Mouse (Mus musculus) heart, adult 2 months (tissue): ENCODE measurements around the gene Glrb. TPM values are rescaled to one million over a fixed set of nuclear protein-coding genes. Genes with fewer than 3 reads are reported as not detected.

Experiments used
- DNase-seq, 2 experiments: peaks; one replicate each; pipeline ENCODE4 v3.0.0; 2021
- H3K27ac ChIP-seq: fragments of 200-600 bp; 2 replicates; pipeline ENCODE4 v1.8.1; 2022
- H3K27me3 ChIP-seq: fragments of 200-500 bp; 2 replicates; pipeline ENCODE4 v1.6.1; 2012; ENCODE audit warnings: mild to moderate bottlenecking, low read length, inconsistent platforms, mixed read lengths; ENCODE audit not compliant: control insufficient read depth, insufficient read depth
- H3K36me3 ChIP-seq: fragments of 200-500 bp; 2 replicates; pipeline ENCODE4 v1.6.1; 2012; ENCODE audit warnings: low read length, inconsistent platforms; ENCODE audit not compliant: control insufficient read depth, insufficient read depth
- H3K4me1 ChIP-seq: fragments of 200-500 bp; 2 replicates; pipeline ENCODE4 v1.6.1; 2011; ENCODE audit warnings: low read length; ENCODE audit not compliant: control insufficient read depth, insufficient read depth
- H3K4me3 ChIP-seq: fragments of 200-600 bp; 2 replicates; pipeline ENCODE4 v1.8.1; 2022
- H3K79me2 ChIP-seq: fragments of 200-500 bp; replicated peaks from 2 replicates; pipeline ENCODE4 v1.6.1; 2012; ENCODE audit warnings: mild to moderate bottlenecking, inconsistent platforms, low read length, moderate library complexity, mixed read lengths; ENCODE audit not compliant: control insufficient read depth, insufficient read depth
- H3K9ac ChIP-seq: fragments of 200-500 bp; 2 replicates; pipeline ENCODE4 v1.6.1; 2012; ENCODE audit warnings: low read depth, mild to moderate bottlenecking, control low read depth, inconsistent platforms, low read length, mixed read lengths
- CTCF ChIP-seq: fragments of 200-600 bp; IDR thresholded peaks from 2 replicates; pipeline ENCODE4 v1.8.1; 2022; ENCODE audit warnings: antibody characterized with exemption, mild to moderate bottlenecking, moderate library complexity
- EP300 ChIP-seq: fragments of 200-500 bp; IDR thresholded peaks from 2 replicates; pipeline ENCODE4 v1.6.1; 2011; ENCODE audit warnings: low read depth, low read length, control low read depth; ENCODE audit not compliant: insufficient read depth
- POLR2A ChIP-seq: fragments of 200-500 bp; IDR thresholded peaks from 2 replicates; pipeline ENCODE4 v1.6.1; 2011; ENCODE audit warnings: mild to moderate bottlenecking, low read depth, low read length, control low read depth; ENCODE audit not compliant: insufficient read depth
- WGBS: fragments of 180-500 bp; shearing (Covaris S2); methylation state at CpG from one replicate; pipeline ENCODE4 v1.1.7; 2018; 5-methylcytosine and 5-hydroxymethylcytosine counted together
- intact Hi-C: fragments of 180-260 bp; cut with DNase I; formaldehyde crosslinking; loops from one replicate; pipeline ENCODE4 v1.15.1; 2025
- polyA plus RNA-seq: library from polyadenylated mRNA; depleted of rRNA; stranded (reverse); fragments of >200 nt; gene quantifications from 2 replicates; pipeline ENCODE4 v1.2.3, GENCODE M21; 2012
- total RNA-seq, 2 experiments: library from RNA; stranded (reverse); gene quantifications; 2 replicates each; pipeline ENCODE4 v1.2.3; 2021

Gene Glrb
- total and polyA plus RNA-seq, 3 experiments = 0.06 to 0.52 (median 0.16) TPM

DNA sequence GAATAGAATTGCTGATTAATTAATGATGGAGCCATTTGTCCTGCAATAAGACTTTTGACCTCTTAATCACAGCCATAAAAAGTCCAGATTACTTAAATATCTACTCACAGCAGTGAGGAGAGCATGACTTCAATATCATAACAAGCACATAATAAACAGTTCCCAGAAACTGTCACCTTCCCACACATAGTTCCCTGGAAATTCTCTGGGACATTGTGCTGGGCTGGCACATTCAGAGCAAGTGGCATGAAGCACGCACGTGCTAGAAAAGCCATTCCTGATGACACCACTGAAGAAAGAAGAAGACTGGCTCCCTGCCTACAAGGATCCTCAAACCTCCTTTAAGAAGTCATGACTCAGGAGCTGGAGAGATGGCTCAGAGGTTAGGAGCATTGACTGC, 67.8 kb downstream of the Glrb start:
- Histone ChIP-seq H3K36me3 (no peaks in the 10 kb centered on the region), H3K27me3 (no peaks in the 10 kb centered on the region), H3K79me2 (no peaks in the 10 kb centered on the region), H3K9ac (no peak overlapping the region), H3K4me1 (no peaks in the 10 kb centered on the region), H3K4me3 (no peak overlapping the region), H3K27ac (no peak overlapping the region)
- intact Hi-C loops = no loop called here
- WGBS = 61% methylated on average over 2 of the region's 2 CpGs
- TF ChIP-seq EP300 = no peak
- no peak for TF ChIP-seq CTCF
- TF ChIP-seq POLR2A = no peak
- DNase-seq = no peak

DNA sequence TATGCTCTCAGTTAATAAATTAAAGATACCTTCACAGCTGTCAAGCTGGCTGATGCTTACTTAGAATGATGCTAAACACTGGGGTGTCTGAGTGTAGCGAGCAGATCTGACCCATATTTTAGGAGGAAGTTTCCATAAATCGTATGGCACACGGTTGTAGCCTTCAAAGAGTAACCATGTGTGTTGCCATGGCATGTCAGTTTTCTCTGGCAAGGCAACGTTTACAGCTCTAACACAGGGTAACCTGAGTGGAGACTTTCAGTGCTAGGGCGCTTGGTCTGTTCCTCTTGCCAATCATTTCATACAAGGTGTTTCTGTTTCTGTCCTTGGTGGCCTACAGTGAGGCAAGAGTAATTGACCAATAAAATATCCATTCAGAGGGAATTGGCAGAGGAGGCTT, 73.6 kb downstream of the Glrb start:
- Histone ChIP-seq H3K9ac (no peak overlapping the region), H3K4me3 (no peak overlapping the region), H3K4me1 (no peaks in the 10 kb centered on the region), H3K36me3 (no peaks in the 10 kb centered on the region), H3K27ac (no peak overlapping the region), H3K79me2 (no peaks in the 10 kb centered on the region), H3K27me3 (no peaks in the 10 kb centered on the region)
- intact Hi-C loops = no loop called here
- DNase-seq = no peak
- TF ChIP-seq CTCF (no peak), EP300 (no peak)
- 75% methylated on average over 5 of the region's 5 CpGs for WGBS

GRCm38 (mm10) chr3:80837583-80837982, 75.9 kb downstream of the Glrb start:
- H3K9ac ChIP-seq = no peak overlapping the region
- H3K36me3 ChIP-seq = no peaks in the 10 kb centered on the region
- no peak for TF ChIP-seq EP300
- no peak for TF ChIP-seq POLR2A
- TF ChIP-seq CTCF = no peak
- no peak overlapping the region for H3K4me3 ChIP-seq
- H3K79me2 ChIP-seq = no peaks in the 10 kb centered on the region
- no peak for DNase-seq
- H3K4me1 ChIP-seq = no peaks in the 10 kb centered on the region
- no peak overlapping the region for H3K27ac ChIP-seq
- intact Hi-C loops = no loop called here
- no peaks in the 10 kb centered on the region for H3K27me3 ChIP-seq
- WGBS = 58% methylated on average over 3 of the region's 3 CpGs

- WGBS = 72% methylated on average over 1 of the region's 1 CpGs
- Histone ChIP-seq H3K79me2 (no peaks in the 10 kb centered on the region), H3K27ac (no peak overlapping the region), H3K36me3 (no peaks in the 10 kb centered on the region), H3K4me3 (no peak overlapping the region), H3K27me3 (no peaks in the 10 kb centered on the region), H3K9ac (no peak overlapping the region), H3K4me1 (no peaks in the 10 kb centered on the region)
- no peak for TF ChIP-seq EP300
- TF ChIP-seq POLR2A = no peak
- no peak for TF ChIP-seq CTCF
- DNase-seq = no peak
- intact Hi-C loops = no loop called here
These were observed 89.5 kb downstream of the Glrb start for GRCm38 (mm10) chr3:80823975-80824374.

DNA sequence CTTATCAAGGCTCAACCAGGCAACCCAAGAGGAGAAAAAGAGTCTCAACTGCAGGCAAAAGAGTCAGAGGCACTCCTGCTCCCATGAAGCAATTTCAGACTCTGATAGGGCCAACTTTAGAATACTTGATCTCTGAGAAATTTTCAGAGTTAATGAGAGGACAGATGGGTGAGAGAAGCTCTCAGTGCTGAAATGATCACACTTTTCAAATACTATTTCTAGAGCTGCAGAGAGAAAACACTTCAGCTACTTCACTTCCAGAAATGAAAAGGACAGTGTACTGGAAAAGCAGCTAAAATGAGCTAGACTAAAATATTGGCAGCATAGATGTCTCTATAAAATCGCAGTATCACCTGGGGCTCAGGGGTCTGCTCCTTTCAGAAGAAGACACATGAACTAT, 94.8 kb downstream of the Glrb start:
- intact Hi-C loops = no loop called here
- H3K4me3 ChIP-seq = no peak overlapping the region

GRCm38 (mm10) chr3:80813734-80814133, 99.7 kb downstream of the Glrb start:
- H3K79me2 ChIP-seq = no peaks in the 10 kb centered on the region
- intact Hi-C loops = no loop called here
- no peak overlapping the region for H3K27ac ChIP-seq
- no peaks in the 10 kb centered on the region for H3K4me1 ChIP-seq
- H3K27me3 ChIP-seq = no peaks in the 10 kb centered on the region
- no peak for DNase-seq
- H3K4me3 ChIP-seq = no peak overlapping the region
- TF ChIP-seq CTCF (no peak), POLR2A (no peak), EP300 (no peak)
- H3K36me3 ChIP-seq = no peaks in the 10 kb centered on the region
- H3K9ac ChIP-seq = no peak overlapping the region

More for the DNA sequence above, 94.8 kb downstream of the Glrb start:
- Histone ChIP-seq H3K4me1 (no peaks in the 10 kb centered on the region), H3K27me3 (no peaks in the 10 kb centered on the region), H3K27ac (no peak overlapping the region), H3K79me2 (no peaks in the 10 kb centered on the region), H3K9ac (no peak overlapping the region), H3K36me3 (no peaks in the 10 kb centered on the region)
- TF ChIP-seq POLR2A (no peak), CTCF (no peak), EP300 (no peak)
- no peak for DNase-seq
- 81% methylated on average over 1 of the region's 1 CpGs for WGBS
